Mouse (Mus musculus): ENCODE results near the gene Gucd1.
"Not testable (repeated sequence)": the region's sequence is repeated elsewhere in the genome, so short reads cannot be mapped to it uniquely, and the experiment has no call there.

Gucd1 gene

DNA sequence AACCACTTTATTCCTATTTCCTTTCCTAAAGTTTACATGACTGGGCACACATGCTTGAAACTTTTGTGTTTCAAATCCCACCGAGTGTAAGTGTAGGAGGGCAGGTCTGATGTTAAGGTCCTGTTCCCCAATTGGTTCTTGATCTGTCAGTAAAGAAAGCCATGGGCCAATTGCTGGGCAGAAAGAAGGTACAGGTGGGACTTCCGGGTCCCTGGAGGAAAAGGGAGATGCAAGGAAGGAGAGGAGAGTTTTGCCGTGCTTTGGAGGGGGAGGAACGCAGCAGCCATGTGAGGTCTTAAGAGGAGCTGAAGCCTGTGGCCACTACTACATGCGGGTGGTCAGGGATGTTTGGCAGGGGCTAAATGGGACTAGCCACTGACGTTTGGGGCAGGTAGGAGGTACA lies 152.5 kb downstream of the Gucd1 start:
- DNase-seq (ENCODE audit: low spot score), result no peak

GRCm38 (mm10) chr10:75364796-75365195 lies 153.0 kb downstream of the Gucd1 start:
- no peak for DNase-seq (ENCODE audit: low spot score)

DNA sequence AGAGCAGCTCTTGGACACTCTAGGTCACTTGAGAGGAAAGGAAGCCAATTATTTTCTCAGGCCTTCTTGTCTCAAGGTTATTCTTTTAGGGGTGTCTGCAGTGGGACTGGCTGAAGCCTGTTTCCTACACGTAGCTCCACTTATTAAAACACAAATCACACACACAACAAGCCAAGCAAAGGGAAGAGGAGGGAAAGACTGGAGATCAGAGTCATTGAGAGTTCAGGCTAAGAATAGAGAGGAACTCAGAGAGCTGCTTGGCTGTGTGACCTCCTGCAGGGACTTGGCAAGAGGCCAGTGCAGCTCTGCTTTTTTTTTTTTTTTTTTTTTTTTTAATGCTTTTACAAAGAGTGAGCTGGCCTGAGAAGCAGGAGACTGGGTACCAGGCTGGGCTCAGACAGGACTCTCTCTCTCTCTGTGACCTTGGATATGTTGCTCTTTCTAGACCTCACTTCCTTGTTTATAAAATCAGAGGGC lies 153.5 kb downstream of the Gucd1 start:
- not testable (repeated sequence) for DNase-seq (ENCODE audit: low spot score)

GRCm38 (mm10) chr10:75355341-75355740 lies 162.4 kb downstream of the Gucd1 start:
- DNase-seq (ENCODE audit: low spot score), result no peak

DNA sequence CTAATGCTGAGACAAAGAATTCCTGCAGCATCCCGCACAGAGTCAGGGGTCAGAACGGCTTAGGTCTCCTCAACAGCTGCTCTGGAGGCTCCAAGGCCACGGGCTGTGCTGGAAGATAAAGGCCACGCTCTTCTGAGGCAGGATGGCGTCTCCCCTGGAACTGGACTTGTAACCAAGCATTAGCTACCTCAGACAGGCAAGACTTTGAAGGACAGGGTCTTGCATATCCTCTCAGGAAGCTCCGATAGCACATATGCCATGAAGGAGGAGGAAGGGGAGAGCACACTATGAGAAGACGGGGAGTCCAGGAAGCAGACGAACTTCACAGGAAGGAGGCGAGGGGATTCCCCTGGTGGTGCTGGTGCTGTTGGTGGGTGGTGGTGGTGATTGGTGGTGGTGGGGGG lies 163.9 kb downstream of the Gucd1 start:
- not testable (repeated sequence) for DNase-seq (ENCODE audit: low spot score)

- DNase-seq (ENCODE audit: low spot score), result no peak
Observed at GRCm38 (mm10) chr10:75352541-75352940, 165.2 kb downstream of the Gucd1 start.

GRCm38 (mm10) chr10:75350564-75350963 lies 167.2 kb downstream of the Gucd1 start:
- no peak for DNase-seq (ENCODE audit: low spot score)

DNA sequence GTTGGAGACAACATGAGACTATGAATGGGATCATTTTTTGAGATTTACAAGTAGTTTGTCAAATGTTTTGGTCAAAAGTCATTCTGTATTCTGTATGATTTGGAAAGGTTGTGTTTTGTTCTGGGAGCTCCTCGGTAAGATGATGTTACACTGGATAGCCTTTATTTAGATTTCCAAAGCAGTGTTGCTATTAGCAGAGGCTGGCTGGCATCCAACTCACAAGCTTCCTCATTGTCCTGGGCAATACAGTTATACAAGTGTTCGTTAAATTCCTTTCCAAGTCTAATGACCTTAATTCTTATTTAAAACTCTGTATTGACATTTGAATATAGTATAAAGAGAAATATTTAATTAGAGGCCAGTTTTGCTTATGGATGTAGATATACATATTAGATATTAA lies 172.5 kb downstream of the Gucd1 start:
- no peak for DNase-seq (ENCODE audit: low spot score)

GRCm38 (mm10) chr10:75344563-75344962 lies 173.2 kb downstream of the Gucd1 start:
- not testable (repeated sequence) for DNase-seq (ENCODE audit: low spot score)

GRCm38 (mm10) chr10:75341936-75342335 lies 175.8 kb downstream of the Gucd1 start:
- DNase-seq (ENCODE audit: low spot score), result no peak

GRCm38 (mm10) chr10:75339377-75339776 lies 178.4 kb downstream of the Gucd1 start:
- DNase-seq (ENCODE audit: low spot score), result no peak

GRCm38 (mm10) chr10:75338852-75339251 lies 178.9 kb downstream of the Gucd1 start:
- DNase-seq (ENCODE audit: low spot score), result no peak

DNA sequence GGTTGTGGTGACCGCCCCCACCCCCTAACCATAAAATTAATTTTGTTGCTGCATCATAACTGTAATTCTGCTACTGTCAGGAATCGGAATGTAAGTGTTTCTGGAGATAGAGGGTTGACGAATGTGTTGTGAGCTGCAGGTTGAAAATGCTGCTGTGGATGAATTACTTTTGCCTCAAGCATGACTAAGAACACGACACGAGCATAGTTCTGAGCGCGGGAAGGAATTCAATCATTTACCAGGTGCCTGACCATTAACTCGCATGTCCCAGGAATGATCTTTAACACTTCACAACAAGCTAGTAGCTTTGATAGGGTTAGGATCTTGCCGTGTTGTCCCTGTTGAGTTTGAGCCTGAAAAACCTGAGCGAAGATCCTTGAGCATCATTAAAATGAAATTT lies 180.5 kb downstream of the Gucd1 start:
- no peak for DNase-seq (ENCODE audit: low spot score)

DNA sequence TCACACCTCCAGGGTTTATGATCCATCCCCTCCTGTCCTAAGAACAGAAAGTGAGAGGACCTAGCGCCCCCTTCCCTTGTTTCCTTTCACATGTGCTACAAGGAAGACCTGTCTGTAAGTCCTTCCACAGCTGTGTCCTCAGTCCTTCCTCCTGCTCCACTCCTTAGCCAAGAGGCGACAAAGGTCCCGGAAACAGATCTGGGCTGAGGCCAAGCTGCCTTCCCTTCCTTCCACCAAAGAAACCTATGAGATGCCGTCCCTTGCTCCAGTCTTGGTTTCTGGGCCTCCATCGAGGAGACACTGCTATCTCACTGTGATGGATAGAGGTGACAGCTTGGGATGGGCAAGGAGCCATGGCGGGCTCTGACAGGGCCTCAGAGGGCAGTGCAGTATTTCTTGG lies 182.7 kb downstream of the Gucd1 start:
- DNase-seq (ENCODE audit: low spot score), result no peak

GRCm38 (mm10) chr10:75334175-75334574 lies 183.6 kb downstream of the Gucd1 start:
- DNase-seq (ENCODE audit: low spot score), result no peak

GRCm38 (mm10) chr10:75333176-75333776 lies 184.5 kb downstream of the Gucd1 start:
- DNase-seq (ENCODE audit: low spot score), result no peak

- DNase-seq (ENCODE audit: low spot score), result no peak
Observed at GRCm38 (mm10) chr10:75332268-75332667, 185.5 kb downstream of the Gucd1 start.

- DNase-seq (ENCODE audit: low spot score), result no peak
Observed at GRCm38 (mm10) chr10:75328201-75328704, 189.5 kb downstream of the Gucd1 start.

GRCm38 (mm10) chr10:75327081-75327480 lies 190.7 kb downstream of the Gucd1 start:
- DNase-seq (ENCODE audit: low spot score), result no peak

- DNase-seq (ENCODE audit: low spot score), result peak; percentile 42
Observed at GRCm38 (mm10) chr10:75326553-75326952, 191.2 kb downstream of the Gucd1 start.

GRCm38 (mm10) chr10:75325821-75326220 lies 192.0 kb downstream of the Gucd1 start:
- no peak for DNase-seq (ENCODE audit: low spot score)

- no peak for DNase-seq (ENCODE audit: low spot score)
Observed at GRCm38 (mm10) chr10:75324391-75324790, 193.4 kb downstream of the Gucd1 start.

GRCm38 (mm10) chr10:75323986-75324385 lies 193.8 kb downstream of the Gucd1 start:
- no peak for DNase-seq (ENCODE audit: low spot score)

- DNase-seq (ENCODE audit: low spot score), result no peak
Observed at GRCm38 (mm10) chr10:75322966-75323365, 194.8 kb downstream of the Gucd1 start.
